Comparison of ENCODE assay signal across 9 mouse cellular contexts in the genomic region with DNA sequence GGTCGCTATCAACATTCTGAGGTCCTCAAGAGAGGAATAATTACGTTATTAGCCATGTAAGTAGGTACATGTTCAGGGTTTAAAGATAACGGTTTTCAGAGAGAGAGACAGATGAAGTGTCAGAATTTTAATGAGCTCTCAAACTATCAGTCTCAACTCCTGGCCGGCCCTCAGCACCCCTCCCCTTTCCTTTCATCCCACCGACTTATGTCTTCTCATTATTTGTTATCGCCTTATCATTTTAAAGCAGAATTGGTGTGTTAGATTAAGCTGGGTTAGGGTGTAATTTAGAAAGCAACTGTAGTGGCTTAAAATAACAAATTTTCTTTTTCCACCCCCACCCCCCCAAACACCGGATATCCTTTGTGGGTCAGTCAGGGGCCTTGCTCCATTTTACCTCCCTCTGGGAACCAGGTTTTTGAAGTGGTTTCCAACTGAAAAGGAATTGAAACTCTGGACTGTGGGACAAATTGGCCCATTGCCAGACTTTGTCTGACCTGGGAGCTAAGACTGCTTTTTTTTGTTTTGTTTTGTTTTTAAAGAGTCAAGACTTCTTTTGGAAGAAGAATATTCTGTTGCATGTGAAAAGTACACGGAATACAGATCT.
DNase-seq lines count a peak whose midpoint lies in the region; ATAC-seq and TF ChIP-seq lines count a peak whose summit lies in the region.
"Had no signal": no experiment of that assay in that cellular context is flagged by ENCODE, and none has a peak within 500 bp of the region (broad histone marks: within the 10 kb centered on the region; RNA-seq: fewer than 3 reads in every experiment).

No protein-coding gene starts in this region.

- DNase-seq in forebrain, embryonic 11.5 days (ENCODE audit: low spot score) = no peak
- DNase-seq in 416B (ENCODE audit: low read depth) = peak; percentile 85
- peak; percentile 34 for DNase-seq in gastrocnemius, postnatal 10 days
- peak; percentile 61 for DNase-seq in kidney, postnatal 0 days (ENCODE audit: low spot score)
- no peak for DNase-seq in frontal cortex, postnatal 14 days (ENCODE audit: low spot score in 2 of 2)
- DNase-seq in yolk sac, embryonic 10.5 days (ENCODE audit: low spot score) = no peak
- DNase-seq in spleen, postnatal 14 days (ENCODE audit: low spot score in 2 of 2) = no peak

- no peak overlapping the region for H3K4me3 ChIP-seq in forebrain, embryonic 11.5 days (ENCODE audit: low read depth, low read length)
- H3K4me3 ChIP-seq in forebrain, embryonic 16.5 days (replicated peaks; ENCODE audit: low read length) = no peak overlapping the region
- no peak overlapping the region for H3K4me3 ChIP-seq in kidney, postnatal 0 days (replicated peaks; ENCODE audit: low read depth, low read length)

- no peak for TF ChIP-seq CTCF in kidney, postnatal 0 days (IDR thresholded peaks at IDR 0.05; ENCODE audit: low read depth)

- H3K27ac ChIP-seq in forebrain, embryonic 11.5 days (ENCODE audit: low read depth, low read length) = no peak overlapping the region
- no peak overlapping the region for H3K27ac ChIP-seq in forebrain, embryonic 16.5 days (ENCODE audit: low read length)
- peak overlapping the region; percentile 64; the same call in 1 of the 2 replicates for H3K27ac ChIP-seq in kidney, postnatal 0 days

- WGBS in forebrain, embryonic 11.5 days = 62% methylated on average over 8 of the region's 8 CpGs
- 33% methylated on average over 8 of the region's 8 CpGs for WGBS in forebrain, embryonic 16.5 days
- 47% methylated on average over 8 of the region's 8 CpGs for WGBS in kidney, postnatal 0 days

- H3K4me1 ChIP-seq in forebrain, embryonic 11.5 days (replicated peaks; ENCODE audit: control insufficient read depth, insufficient read depth, low read length) = no peaks in the 10 kb centered on the region
- peaks cover 6% of the 10 kb centered on the region; the same call in 1 of the 2 replicates for H3K4me1 ChIP-seq in forebrain, embryonic 16.5 days (replicated peaks; ENCODE audit: control insufficient read depth, insufficient read depth, low read length)
- H3K4me1 ChIP-seq in kidney, postnatal 0 days (replicated peaks; ENCODE audit: insufficient read depth, low read length) = no peaks in the 10 kb centered on the region

- no peaks in the 10 kb centered on the region for H3K27me3 ChIP-seq in forebrain, embryonic 11.5 days (ENCODE audit: control insufficient read depth, insufficient read depth, low read length)
- no peaks in the 10 kb centered on the region for H3K27me3 ChIP-seq in forebrain, embryonic 16.5 days (replicated peaks; ENCODE audit: control insufficient read depth, insufficient read depth, low read length)
- no peaks in the 10 kb centered on the region for H3K27me3 ChIP-seq in kidney, postnatal 0 days (ENCODE audit: insufficient read depth, low read length)

- ATAC-seq in forebrain, embryonic 11.5 days (replicated peaks; ENCODE audit: low FRiP score) = 0 out of 2 replicates have a peak, but pooled peaks have one; percentile 39
- ATAC-seq in forebrain, embryonic 16.5 days = no peak
- ATAC-seq in kidney, postnatal 0 days (replicated peaks; ENCODE audit: low FRiP score, low read depth) = no peak

- H3K9me3 ChIP-seq in forebrain, embryonic 11.5 days (ENCODE audit: control insufficient read depth, low read length) = no peaks in the 10 kb centered on the region
- H3K9me3 ChIP-seq in forebrain, embryonic 16.5 days (ENCODE audit: control insufficient read depth, low read length) = no peaks in the 10 kb centered on the region
- H3K9me3 ChIP-seq in kidney, postnatal 0 days (replicated peaks; ENCODE audit: low read length) = no peaks in the 10 kb centered on the region
- H3K9me3 ChIP-seq: G1E had no signal

- H3K9ac ChIP-seq in forebrain, embryonic 11.5 days (ENCODE audit: low read length) = no peak overlapping the region
- H3K9ac ChIP-seq in forebrain, embryonic 16.5 days (replicated peaks; ENCODE audit: low read depth, low read length) = no peak overlapping the region
- no peak overlapping the region for H3K9ac ChIP-seq in kidney, postnatal 0 days (ENCODE audit: low read depth, low read length)

- H3K36me3 ChIP-seq in forebrain, embryonic 11.5 days (ENCODE audit: control insufficient read depth, insufficient read depth, low read length) = no peaks in the 10 kb centered on the region
- H3K36me3 ChIP-seq in forebrain, embryonic 16.5 days (ENCODE audit: control insufficient read depth, insufficient read depth) = no peaks in the 10 kb centered on the region
- no peaks in the 10 kb centered on the region for H3K36me3 ChIP-seq in kidney, postnatal 0 days (ENCODE audit: insufficient read depth, low read length)
- H3K36me3 ChIP-seq: G1E had no signal

- H3K4me2 ChIP-seq in forebrain, embryonic 11.5 days (ENCODE audit: low read depth, low read length, severe bottlenecking) = no peak overlapping the region
- no peak overlapping the region for H3K4me2 ChIP-seq in forebrain, embryonic 16.5 days (ENCODE audit: low read length)
- peak overlapping the region; percentile 7; the same call in 1 of the 2 replicates for H3K4me2 ChIP-seq in kidney, postnatal 0 days (ENCODE audit: low read length)

Comparison
In these comparisons a context has a peak if more than half of its experiments do, and no peak if none do; other contexts are left out.
1. DNase-seq: peak in 416B (single experiment), gastrocnemius, postnatal 10 days (single experiment) and kidney, postnatal 0 days (single experiment); none in forebrain, embryonic 11.5 days (single experiment), frontal cortex, postnatal 14 days (0 of 2), yolk sac, embryonic 10.5 days (single experiment) and spleen, postnatal 14 days (0 of 2).